Mouse (Mus musculus): ENCODE measurements around the gene Crebzf. TPM values are rescaled to one million over a fixed set of nuclear protein-coding genes. Genes with fewer than 3 reads are reported as not detected.
A peak's percentile ranks its signal among the peaks of the same experiment; 100 is the strongest.

Crebzf gene
- polyA plus RNA-seq, 2 experiments: 16.2 to 37.8 TPM

GRCm38 (mm10) chr7:90444206-90444605 lies 1.7 kb downstream of the Crebzf start:
- Histone ChIP-seq H3K9ac (replicated peaks) (peak overlapping the region; percentile 83), H3K27me3 (ENCODE audit: control insufficient read depth, insufficient read depth, low read length) (no peaks in the 10 kb centered on the region), H3K27ac (peak overlapping the region; percentile 73), H3K9me3 (ENCODE audit: control insufficient read depth, low read length) (no peaks in the 10 kb centered on the region), H3K36me3 (replicated peaks; ENCODE audit: control insufficient read depth, insufficient read depth, low read depth) (peaks cover 16% of the 10 kb centered on the region), H3K4me1 (replicated peaks; ENCODE audit: control insufficient read depth in 2 of 2, insufficient read depth in 2 of 2, low read length in 1 of 2) (peaks cover 0 to 3% of the 10 kb centered on the region in 2 experiments; a peak in 2 of 4 replicates), H3K4me3 (ENCODE audit: insufficient read depth in 1 of 2, low read depth in 2 of 2, low read length in 2 of 2) (peak overlapping the region; percentile 85 to 87), H3K4me2 (ENCODE audit: low read depth) (peak overlapping the region; percentile 78)
- ATAC-seq (ENCODE audit: insufficient read depth) (no peak), DNase-seq (ENCODE audit: low read depth in 3 of 3, low spot score in 3 of 3) (peak in 1 of 3 experiments; percentile 20)
- TF ChIP-seq CTCF (IDR thresholded peaks at IDR 0.05; ENCODE audit: low read depth): no peak
- no peak; the same call in 1 of the 2 replicates for TF ChIP-seq EP300 (IDR thresholded peaks at IDR 0.05; ENCODE audit: low read depth)
- WGBS (ENCODE audit: insufficient replicate concordance): under 1% methylated on average over 6 of the region's 6 CpGs

- whole genome bisulfite sequencing (ENCODE audit: insufficient replicate concordance): 14% methylated on average over 7 of the region's 7 CpGs
- TF ChIP-seq CTCF (IDR thresholded peaks at IDR 0.05; ENCODE audit: low read depth): no peak
- TF ChIP-seq EP300 (IDR thresholded peaks at IDR 0.05; ENCODE audit: low read depth): no peak
Measured at GRCm38 (mm10) chr7:90456149-90456844, 13.8 kb downstream of the Crebzf start.

GRCm38 (mm10) chr7:90456845-90457468 lies 14.4 kb downstream of the Crebzf start, which contains the start of gene Tmem126a:
Tmem126a (minus strand) TSS chr7:90457229.
- under 1% methylated on average over 41 of the region's 41 CpGs for whole genome bisulfite sequencing (ENCODE audit: insufficient replicate concordance)
- peak within 1 kb of the TSS; percentile 71 to 74 for H3K4me3 ChIP-seq (ENCODE audit: insufficient read depth in 1 of 2, low read depth in 2 of 2, low read length in 2 of 2)

More at GRCm38 (mm10) chr7:90456149-90456844, 13.8 kb downstream of the Crebzf start:
- no peak for DNase-seq (ENCODE audit: low read depth in 3 of 3, low spot score in 3 of 3)
- Histone ChIP-seq H3K4me2 (ENCODE audit: low read depth) (peak overlapping the region; percentile 93), H3K9ac (replicated peaks) (peak overlapping the region; percentile 76), H3K27ac (no peak overlapping the region), H3K27me3 (ENCODE audit: control insufficient read depth, insufficient read depth, low read length) (no peaks in the 10 kb centered on the region), H3K36me3 (replicated peaks; ENCODE audit: control insufficient read depth, insufficient read depth, low read depth) (peaks cover 11% of the 10 kb centered on the region), H3K4me3 (ENCODE audit: insufficient read depth in 1 of 2, low read depth in 2 of 2, low read length in 2 of 2) (peak overlapping the region; percentile 71 to 74), H3K4me1 (replicated peaks; ENCODE audit: control insufficient read depth in 2 of 2, insufficient read depth in 2 of 2, low read length in 1 of 2) (peaks cover 9 to 13% of the 10 kb centered on the region in 2 experiments; a peak in 3 of 4 replicates), H3K9me3 (ENCODE audit: control insufficient read depth, low read length) (no peaks in the 10 kb centered on the region)
- ATAC-seq (ENCODE audit: insufficient read depth): no peak

GRCm38 (mm10) chr7:90457517-90457916 lies 15.0 kb downstream of the Crebzf start:
- peak; percentile 15 for ATAC-seq (ENCODE audit: insufficient read depth)
- H3K9ac ChIP-seq (replicated peaks): peak overlapping the region; percentile 76
- peaks cover 9 to 13% of the 10 kb centered on the region in 2 experiments; a peak in 3 of 4 replicates for H3K4me1 ChIP-seq (replicated peaks; ENCODE audit: control insufficient read depth in 2 of 2, insufficient read depth in 2 of 2, low read length in 1 of 2)
- peaks cover 5% of the 10 kb centered on the region; the same call in 1 of the 2 replicates for H3K36me3 ChIP-seq (replicated peaks; ENCODE audit: control insufficient read depth, insufficient read depth, low read depth)
- no peak for DNase-seq (ENCODE audit: low read depth in 3 of 3, low spot score in 3 of 3)
- H3K4me2 ChIP-seq (ENCODE audit: low read depth): peak overlapping the region; percentile 93
- H3K27me3 ChIP-seq (ENCODE audit: control insufficient read depth, insufficient read depth, low read length): no peaks in the 10 kb centered on the region
- no peaks in the 10 kb centered on the region for H3K9me3 ChIP-seq (ENCODE audit: control insufficient read depth, low read length)
- WGBS (ENCODE audit: insufficient replicate concordance): 5% methylated on average over 10 of the region's 10 CpGs
- peak overlapping the region; percentile 71 to 74 for H3K4me3 ChIP-seq (ENCODE audit: insufficient read depth in 1 of 2, low read depth in 2 of 2, low read length in 2 of 2)
- H3K27ac ChIP-seq: peak overlapping the region; percentile 57
- TF ChIP-seq EP300 (IDR thresholded peaks at IDR 0.05; ENCODE audit: low read depth) (no peak), CTCF (IDR thresholded peaks at IDR 0.05; ENCODE audit: low read depth) (no peak; the same call in 1 of the 2 replicates)

More at GRCm38 (mm10) chr7:90456845-90457468, 14.4 kb downstream of the Crebzf start, which contains the start of gene Tmem126a:
- Histone ChIP-seq H3K27me3 (ENCODE audit: control insufficient read depth, insufficient read depth, low read length) (no peaks in the 10 kb centered on the region), H3K4me2 (ENCODE audit: low read depth) (peak within 1 kb of the TSS; percentile 93), H3K36me3 (replicated peaks; ENCODE audit: control insufficient read depth, insufficient read depth, low read depth) (peaks cover 5% of the 10 kb centered on the region; the same call in 1 of the 2 replicates), H3K27ac (peak within 1 kb of the TSS; percentile 57), H3K9ac (replicated peaks) (peak within 1 kb of the TSS; percentile 76), H3K4me1 (replicated peaks; ENCODE audit: control insufficient read depth in 2 of 2, insufficient read depth in 2 of 2, low read length in 1 of 2) (peaks cover 9 to 13% of the 10 kb centered on the region in 2 experiments; a peak in 3 of 4 replicates), H3K9me3 (ENCODE audit: control insufficient read depth, low read length) (no peaks in the 10 kb centered on the region)
- TF ChIP-seq EP300 (IDR thresholded peaks at IDR 0.05; ENCODE audit: low read depth) (no peak), CTCF (IDR thresholded peaks at IDR 0.05; ENCODE audit: low read depth) (peak; percentile 70)
- ATAC-seq (ENCODE audit: insufficient read depth) (peak; percentile 91), DNase-seq (ENCODE audit: low read depth in 3 of 3, low spot score in 3 of 3) (peak; percentile 67 to 79 (median 73))

DNA sequence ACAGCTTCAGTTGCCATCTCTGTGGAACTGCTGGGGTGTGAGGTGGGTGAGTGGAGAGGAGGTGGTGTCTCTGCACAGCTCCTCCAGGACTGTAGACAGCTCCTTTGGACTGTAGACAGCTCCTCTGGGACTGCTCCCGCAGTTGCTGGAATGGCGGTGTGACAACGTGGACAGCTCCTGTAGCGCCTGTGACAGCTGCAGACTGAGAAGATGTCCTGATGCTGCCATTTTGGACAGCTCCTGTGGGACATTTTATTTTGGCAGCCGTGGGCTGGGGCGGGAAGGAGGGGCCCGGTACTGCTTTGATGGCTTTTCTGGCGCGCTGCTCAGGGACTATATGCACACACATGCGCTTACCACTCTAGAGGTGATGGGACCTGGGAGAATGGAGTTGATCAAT lies 17.8 kb downstream of the Crebzf start:
- 56% methylated on average over 10 of the region's 10 CpGs for WGBS (ENCODE audit: insufficient replicate concordance)
- peaks cover 9 to 13% of the 10 kb centered on the region in 2 experiments; a peak in 3 of 4 replicates for H3K4me1 ChIP-seq (replicated peaks; ENCODE audit: control insufficient read depth in 2 of 2, insufficient read depth in 2 of 2, low read length in 1 of 2)
- H3K4me2 ChIP-seq (ENCODE audit: low read depth): peak overlapping the region; percentile 31
- DNase-seq (ENCODE audit: low read depth in 3 of 3, low spot score in 3 of 3) (no peak), ATAC-seq (ENCODE audit: insufficient read depth) (no peak)
- H3K27ac ChIP-seq: no peak overlapping the region
- no peaks in the 10 kb centered on the region for H3K9me3 ChIP-seq (ENCODE audit: control insufficient read depth, low read length)
- TF ChIP-seq EP300 (IDR thresholded peaks at IDR 0.05; ENCODE audit: low read depth) (no peak), CTCF (IDR thresholded peaks at IDR 0.05; ENCODE audit: low read depth) (no peak)
- no peak overlapping the region for H3K4me3 ChIP-seq (ENCODE audit: insufficient read depth in 1 of 2, low read depth in 2 of 2, low read length in 2 of 2)
- H3K9ac ChIP-seq (replicated peaks): no peak overlapping the region
- H3K36me3 ChIP-seq (replicated peaks; ENCODE audit: control insufficient read depth, insufficient read depth, low read depth): no peaks in the 10 kb centered on the region
- H3K27me3 ChIP-seq (ENCODE audit: control insufficient read depth, insufficient read depth, low read length): no peaks in the 10 kb centered on the region

Data from liver, embryonic 14.5 days (tissue).